Mouse (Mus musculus) regulatory T cell (primary cell): Measurements from ENCODE around the gene Fbln2.

Source experiments
- in situ Hi-C: fragments of 300-600 bp; cut with MboI, MseI; formaldehyde crosslinking; loops from one replicate; pipeline ENCODE4 v1.15.1; 2025; ENCODE audit warnings: high pct_unique_total_duplicates

The Fbln2 gene

GRCm38 (mm10) chr6:91278302-91278701 is 66.0 kb downstream of the Fbln2 start:
- in situ Hi-C loops: no loop called here

GRCm38 (mm10) chr6:91279477-91279876 is 67.2 kb downstream of the Fbln2 start:
- in situ Hi-C loops: no loop called here

GRCm38 (mm10) chr6:91281206-91281605 is 69.0 kb downstream of the Fbln2 start:
- in situ Hi-C loops: loop anchor here (5.0 to 10.0 kb wide), 2 partner anchors 99 to 234 kb away; partner anchors contain the start of genes Lsm3 and Xpc

- in situ Hi-C loops: loop anchor here (5.0 to 10.0 kb wide), 2 partner anchors 99 to 233 kb away; partner anchors contain the start of genes Lsm3 and Xpc
Measured at GRCm38 (mm10) chr6:91281747-91282146, 69.5 kb downstream of the Fbln2 start.

- in situ Hi-C loops: loop anchor here (5.0 to 10.0 kb wide), 2 partner anchors 101 to 232 kb away; partner anchors contain the start of genes Lsm3 and Xpc
Measured at GRCm38 (mm10) chr6:91283031-91283430, 70.8 kb downstream of the Fbln2 start.

GRCm38 (mm10) chr6:91284521-91285449 is 72.5 kb downstream of the Fbln2 start:
- in situ Hi-C loops: loop anchor here (5.0 to 10.0 kb wide), 3 partner anchors 102 to 230 kb away; partner anchors contain the start of genes Lsm3, Wnt7a and Xpc

- in situ Hi-C loops: loop anchor here (5.0 to 10.0 kb wide), 2 partner anchors 127 to 229 kb away; partner anchors contain the start of genes Lsm3, Wnt7a and Xpc
Measured at GRCm38 (mm10) chr6:91285450-91285790, 73.2 kb downstream of the Fbln2 start.

GRCm38 (mm10) chr6:91285814-91286545 is 73.7 kb downstream of the Fbln2 start:
- in situ Hi-C loops: loop anchor here (5.0 to 10.0 kb wide), 2 partner anchors 126 to 229 kb away; partner anchors contain the start of genes Lsm3, Wnt7a and Xpc

- in situ Hi-C loops: loop anchor here (5.0 to 10.0 kb wide), 2 partner anchors 126 to 228 kb away; partner anchors contain the start of genes Lsm3, Wnt7a and Xpc
Measured at GRCm38 (mm10) chr6:91286624-91287023, 74.4 kb downstream of the Fbln2 start.

GRCm38 (mm10) chr6:91287148-91287547 is 74.9 kb downstream of the Fbln2 start:
- in situ Hi-C loops: loop anchor here (5.0 to 10.0 kb wide), 2 partner anchors 125 to 228 kb away; partner anchors contain the start of genes Lsm3, Wnt7a and Xpc

GRCm38 (mm10) chr6:91287636-91288035 is 75.4 kb downstream of the Fbln2 start:
- in situ Hi-C loops: loop anchor here (5.0 to 10.0 kb wide), 2 partner anchors 125 to 227 kb away; partner anchors contain the start of genes Lsm3, Wnt7a and Xpc

- in situ Hi-C loops: loop anchor here (5.0 to 10.0 kb wide), 2 partner anchors 124 to 226 kb away; partner anchors contain the start of genes Lsm3, Wnt7a and Xpc
Measured at GRCm38 (mm10) chr6:91288251-91288785, 76.1 kb downstream of the Fbln2 start.

GRCm38 (mm10) chr6:91288961-91289360 is 76.7 kb downstream of the Fbln2 start:
- in situ Hi-C loops: loop anchor here (5.0 to 10.0 kb wide), 2 partner anchors 123 to 226 kb away; partner anchors contain the start of genes Lsm3, Wnt7a and Xpc

- in situ Hi-C loops: no loop called here
Measured at GRCm38 (mm10) chr6:91290937-91291336, 78.7 kb downstream of the Fbln2 start.

GRCm38 (mm10) chr6:91295431-91295830 is 83.2 kb downstream of the Fbln2 start:
- in situ Hi-C loops: no loop called here

GRCm38 (mm10) chr6:91298828-91299227 is 86.6 kb downstream of the Fbln2 start:
- in situ Hi-C loops: no loop called here

GRCm38 (mm10) chr6:91300079-91300478 is 87.8 kb downstream of the Fbln2 start:
- in situ Hi-C loops: no loop called here

- in situ Hi-C loops: no loop called here
Measured at GRCm38 (mm10) chr6:91301839-91302238, 89.6 kb downstream of the Fbln2 start.

GRCm38 (mm10) chr6:91302337-91302736 is 90.1 kb downstream of the Fbln2 start:
- in situ Hi-C loops: no loop called here

GRCm38 (mm10) chr6:91304172-91304571 is 91.9 kb downstream of the Fbln2 start:
- in situ Hi-C loops: no loop called here

- in situ Hi-C loops: no loop called here
Measured at GRCm38 (mm10) chr6:91307972-91308371, 95.7 kb downstream of the Fbln2 start.
